Comparison of ENCODE assay signal across 9 mouse cellular contexts in genomic region chr5:110354716-110355115, GRCm38 (mm10). TPM values are rescaled to one million over a fixed set of nuclear protein-coding genes. Genes with fewer than 3 reads are reported as not detected.
DNase-seq lines count a peak whose midpoint lies in the region; ATAC-seq lines count a peak whose summit lies in the region.
"Had no signal": no experiment of that assay in that cellular context is flagged by ENCODE, and none has a peak within 500 bp of the region (broad histone marks: within the 10 kb centered on the region; RNA-seq: fewer than 3 reads in every experiment).

No protein-coding gene starts in this region.

- DNase-seq in cerebellum, adult 8-10 months = peak; percentile 26
- DNase-seq in ovary, postnatal 14 days (ENCODE audit: low spot score) = peak; percentile 42
- DNase-seq in ovary, postnatal 10 days (ENCODE audit: low spot score) = no peak
- DNase-seq in embryo, embryonic 11 days = peak; percentile 64
- DNase-seq in liver, embryonic 11.5 days (ENCODE audit: low spot score) = no peak
- DNase-seq in splenic B cell, adult 2 months (ENCODE audit: low read depth, low spot score) = peak; percentile 49
- no peak for DNase-seq in gastrocnemius, adult 8-10 months (ENCODE audit: low spot score in 2 of 2)

- no peaks in the 10 kb centered on the region for H3K36me3 ChIP-seq in liver, embryonic 11.5 days (ENCODE audit: control insufficient read depth, insufficient read depth, low read length)
- no peaks in the 10 kb centered on the region for H3K36me3 ChIP-seq in splenic B cell, adult 2 months (ENCODE audit: control insufficient read depth, insufficient read depth, low read length, poor library complexity, severe bottlenecking)

- no peak overlapping the region for H3K9ac ChIP-seq in liver, embryonic 11.5 days (ENCODE audit: low read depth, low read length)

- H3K4me2 ChIP-seq in liver, embryonic 11.5 days = no peak overlapping the region

- H3K4me1 ChIP-seq in liver, embryonic 11.5 days (replicated peaks; ENCODE audit: control insufficient read depth, insufficient read depth, low read length) = no peaks in the 10 kb centered on the region

- peaks cover 10% of the 10 kb centered on the region for H3K27me3 ChIP-seq in liver, embryonic 11.5 days (replicated peaks; ENCODE audit: control insufficient read depth, insufficient read depth, low read length)
- H3K27me3 ChIP-seq in splenic B cell, adult 2 months (ENCODE audit: control insufficient read depth, insufficient read depth, low read length, poor library complexity, severe bottlenecking) = no peaks in the 10 kb centered on the region

- H3K27ac ChIP-seq in liver, embryonic 11.5 days (ENCODE audit: low read depth, low read length) = no peak overlapping the region

- 15% methylated on average over 7 of the region's 7 CpGs for WGBS in liver, embryonic 11.5 days

- H3K4me3 ChIP-seq in liver, embryonic 11.5 days (ENCODE audit: low read depth, low read length) = no peak overlapping the region

- H3K9me3 ChIP-seq in liver, embryonic 11.5 days (ENCODE audit: control insufficient read depth, low read length) = no peaks in the 10 kb centered on the region

- no peak for ATAC-seq in cerebellum, adult (ENCODE audit: insufficient number of reproducible peaks, low FRiP score, low TSS enrichment)
- ATAC-seq in liver, embryonic 11.5 days (replicated peaks; ENCODE audit: low FRiP score) = 0 out of 2 replicates have a peak, but pooled peaks have one; percentile 10

RNA-seq across cellular contexts. Expression of gene Lrcol1, which starts 10.2 kb away (rescaled TPM):
- not detected in 2 replicates for polyA plus RNA-seq in liver, embryonic 11.5 days (2014; fragmentation: Nextera tagmentation; extraction: Ambion mirVana)
- not detected for total RNA-seq in gastrocnemius, adult 8-10 months (2022)
- polyA plus RNA-seq: neural tube, embryonic 14.5 days had no signal

RNA-seq across cellular contexts. Expression of gene P2rx2, which starts 11.7 kb away (rescaled TPM):
- polyA plus RNA-seq in liver, embryonic 11.5 days (2014; fragmentation: Nextera tagmentation; extraction: Ambion mirVana) = 0.14 and 0.29 TPM in 2 replicates
- not detected for total RNA-seq in gastrocnemius, adult 8-10 months (2022)

Comparison
In these comparisons a context has a peak if more than half of its experiments do, and no peak if none do; other contexts are left out.
1. DNase-seq: peak in cerebellum, adult 8-10 months (single experiment), ovary, postnatal 14 days (single experiment), embryo, embryonic 11 days (single experiment) and splenic B cell, adult 2 months (single experiment); none in ovary, postnatal 10 days (single experiment), liver, embryonic 11.5 days (single experiment) and gastrocnemius, adult 8-10 months (0 of 2).